Mouse (Mus musculus) brain, embryonic 14.5 days (tissue): ENCODE results near the gene Pisd. TPM values are rescaled to one million over a fixed set of nuclear protein-coding genes. Genes with fewer than 3 reads are reported as not detected.
"Not testable (repeated sequence)": the region's sequence is repeated elsewhere in the genome, so short reads cannot be mapped to it uniquely, and the experiment has no call there.

ENCODE experiments used
- DNase-seq: peaks from one replicate; pipeline ENCODE4 v3.0.0-alpha.2; 2011; ENCODE audit warnings: low read depth
- CTCF ChIP-seq: fragments of 200-500 bp; IDR thresholded peaks from 2 replicates; pipeline ENCODE4 v1.5.1; 2012; ENCODE audit warnings: inconsistent platforms, mild to moderate bottlenecking, moderate library complexity, borderline replicate concordance; ENCODE audit not compliant: insufficient read depth, insufficient read length; ENCODE audit errors: extremely low read depth
- POLR2A ChIP-seq: fragments of 200-500 bp; IDR thresholded peaks from 2 replicates; pipeline ENCODE4 v1.6.1; 2012; ENCODE audit warnings: mild to moderate bottlenecking, inconsistent platforms, borderline replicate concordance; ENCODE audit not compliant: poor library complexity, insufficient read depth, insufficient read length, severe bottlenecking; ENCODE audit errors: extremely low read depth
- polyA plus RNA-seq: library from polyadenylated mRNA; depleted of rRNA; stranded (reverse); fragments of >200 nt; gene quantifications from 2 replicates; pipeline ENCODE4 v1.2.3, GENCODE M21; 2012; rRNA removed

Pisd gene
- polyA plus RNA-seq = 75.0 and 93.1 TPM in 2 replicates

DNA sequence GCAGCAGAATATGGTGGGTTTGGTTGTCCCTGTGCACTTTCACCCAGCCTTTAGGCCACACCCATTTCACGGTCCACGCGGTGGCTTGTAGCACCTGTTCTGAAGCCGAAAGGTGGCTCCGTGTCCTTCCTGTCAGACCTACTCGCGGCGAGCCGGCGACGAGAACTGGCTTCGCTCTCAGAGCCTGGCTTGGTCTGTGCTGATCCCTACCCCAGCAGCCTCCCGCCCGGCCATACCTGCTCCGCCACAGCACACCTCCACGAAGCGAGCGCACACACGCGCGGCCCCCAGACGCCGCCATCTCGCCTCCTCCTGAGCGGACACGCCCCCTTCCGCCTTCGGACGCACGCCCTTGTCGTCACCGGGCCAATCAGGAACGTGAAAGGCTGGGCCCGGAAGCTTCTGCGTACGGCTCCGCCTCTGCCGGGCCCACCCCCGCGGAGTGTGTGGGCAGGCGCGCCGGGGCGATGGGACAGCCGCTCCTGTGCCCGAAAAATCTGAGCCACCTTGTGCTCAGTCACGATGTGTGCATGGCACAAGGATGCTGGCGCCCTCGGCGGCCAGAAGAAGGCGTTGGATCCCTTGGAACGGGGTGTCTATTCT lies at the start of gene Pisd:
TSS of gene Pisd (minus strand) at position 334 of the 603 bp plus-strand sequence.
- TF ChIP-seq POLR2A (peak; percentile 68), CTCF (0 out of 2 replicates have a peak, but pooled peaks have one; percentile 27)

DNA sequence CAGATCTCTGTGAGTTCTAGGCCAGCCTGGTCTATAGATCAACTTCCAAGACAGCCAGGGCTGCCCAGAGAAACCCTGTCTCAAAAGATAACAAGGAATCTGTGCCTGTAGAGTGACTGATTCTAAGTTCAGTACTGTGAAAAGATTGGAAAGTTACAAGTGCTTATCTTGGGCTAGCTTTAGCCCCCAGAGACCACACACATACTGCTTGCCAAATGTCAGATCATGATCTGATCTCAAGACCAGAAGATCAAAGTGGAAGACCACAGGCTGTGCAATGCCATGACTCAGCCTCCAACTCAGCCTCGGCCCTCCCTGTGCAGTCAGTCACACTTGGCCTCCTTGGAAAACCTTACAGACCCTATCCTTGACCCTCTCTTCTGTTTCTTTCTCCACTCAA lies 49.1 kb upstream of the Pisd start:
- TF ChIP-seq CTCF (no peak), POLR2A (no peak)
- no peak for DNase-seq

More for the DNA sequence above, at the start of gene Pisd:
- peak; percentile 98 for DNase-seq

DNA sequence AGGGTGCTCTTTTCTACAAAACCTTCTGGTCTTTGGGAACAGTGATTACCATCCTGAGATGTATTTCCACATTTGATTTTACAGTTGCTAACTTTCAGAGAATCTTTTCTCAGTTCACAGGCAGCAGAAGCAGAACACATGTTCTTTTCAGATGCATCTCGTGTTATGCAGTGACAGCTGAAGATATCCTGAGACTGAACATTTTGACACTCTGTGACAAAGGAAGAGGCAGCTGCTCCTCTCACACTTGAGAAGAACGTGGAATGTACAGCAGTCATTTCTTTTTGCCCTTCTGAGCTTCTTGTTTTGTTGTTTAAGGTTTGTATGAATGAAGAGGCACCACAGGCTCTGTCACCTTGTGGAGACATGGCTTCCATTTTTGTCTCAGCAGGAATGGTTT lies 44.6 kb upstream of the Pisd start:
- no peak for TF ChIP-seq POLR2A
- no peak for TF ChIP-seq CTCF
- no peak for DNase-seq

GRCm38 (mm10) chr5:32828766-32829165 lies 43.3 kb upstream of the Pisd start:
- DNase-seq = not testable (repeated sequence)

DNA sequence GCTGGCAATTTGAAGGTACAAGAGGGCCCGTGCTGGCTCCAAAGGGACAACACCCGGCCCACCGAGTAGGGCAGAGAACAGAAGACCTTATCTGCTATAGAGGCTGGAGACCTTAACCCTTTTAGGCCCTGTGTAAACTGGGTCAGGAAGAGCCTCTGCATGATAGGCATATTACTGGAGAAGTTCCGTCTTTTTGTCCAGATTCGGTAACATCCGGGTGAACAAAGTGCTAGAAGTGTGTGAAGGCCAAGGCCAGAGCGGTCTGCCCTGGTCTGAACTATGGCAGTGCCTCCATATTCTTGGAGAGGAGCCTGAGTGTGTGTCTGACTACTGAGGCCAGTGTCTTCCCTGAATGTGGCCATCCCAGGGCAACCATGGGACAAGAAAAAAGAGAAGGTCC lies 41.6 kb upstream of the Pisd start, which contains the start of gene Gm20671:
TSS of gene Gm20671 (minus strand) at position 101 of the 400 bp plus-strand sequence.
- TF ChIP-seq CTCF (no peak), POLR2A (no peak)

DNA sequence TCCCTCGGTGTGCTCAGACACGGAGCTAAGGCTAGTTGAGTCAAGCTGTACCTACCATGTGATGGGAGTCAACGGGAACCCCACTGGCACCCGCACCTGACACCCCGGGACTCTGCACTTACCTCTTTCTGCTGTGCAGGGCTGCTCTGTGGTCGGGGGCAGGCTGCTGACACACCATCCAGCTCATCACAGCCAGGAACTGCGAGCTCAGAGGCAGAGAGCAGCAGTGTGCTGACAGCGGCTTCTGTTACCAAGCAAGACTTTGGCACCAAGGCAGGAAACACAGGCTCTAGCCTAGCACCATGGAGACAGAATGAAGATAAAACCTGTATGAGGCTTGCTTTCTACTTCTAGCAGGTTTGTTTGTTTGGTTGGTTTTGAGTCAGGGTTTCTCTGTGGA lies 35.0 kb upstream of the Pisd start:
- no peak for DNase-seq
- TF ChIP-seq POLR2A (no peak), CTCF (no peak)

More for the DNA sequence above, 41.6 kb upstream of the Pisd start, which contains the start of gene Gm20671:
- DNase-seq = no peak

- TF ChIP-seq POLR2A = no peak
- DNase-seq = no peak
Measured at GRCm38 (mm10) chr5:32815396-32815795, 29.9 kb upstream of the Pisd start.

DNA sequence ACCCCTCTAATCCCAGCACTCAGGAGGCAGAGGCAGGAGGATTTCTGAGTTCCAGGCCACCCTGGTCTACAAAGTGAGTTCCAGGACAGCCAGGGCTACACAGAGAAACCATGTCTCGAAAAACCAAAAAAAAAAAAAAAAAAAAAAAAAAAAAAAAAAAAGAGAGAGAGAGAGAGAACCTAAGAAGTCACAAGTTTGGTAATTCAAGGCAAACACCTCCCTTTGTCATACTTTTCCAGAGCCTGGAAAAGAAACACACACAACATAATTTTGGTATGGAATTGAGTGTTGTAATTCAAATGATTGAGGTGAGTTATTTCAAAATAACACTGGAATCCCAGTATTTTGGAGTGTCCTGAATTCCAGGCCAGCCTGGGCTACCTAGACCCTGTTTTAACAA lies 1.0 kb upstream of the Pisd start:
- not testable (repeated sequence) for DNase-seq

GRCm38 (mm10) chr5:32784726-32785125 lies 720 bp downstream of the Pisd start:
- no peak for TF ChIP-seq CTCF
- TF ChIP-seq POLR2A = no peak

GRCm38 (mm10) chr5:32781596-32781995 lies 3.9 kb downstream of the Pisd start:
- TF ChIP-seq POLR2A (no peak), CTCF (no peak)
- no peak for DNase-seq

More at GRCm38 (mm10) chr5:32784726-32785125, 720 bp downstream of the Pisd start:
- no peak for DNase-seq

DNA sequence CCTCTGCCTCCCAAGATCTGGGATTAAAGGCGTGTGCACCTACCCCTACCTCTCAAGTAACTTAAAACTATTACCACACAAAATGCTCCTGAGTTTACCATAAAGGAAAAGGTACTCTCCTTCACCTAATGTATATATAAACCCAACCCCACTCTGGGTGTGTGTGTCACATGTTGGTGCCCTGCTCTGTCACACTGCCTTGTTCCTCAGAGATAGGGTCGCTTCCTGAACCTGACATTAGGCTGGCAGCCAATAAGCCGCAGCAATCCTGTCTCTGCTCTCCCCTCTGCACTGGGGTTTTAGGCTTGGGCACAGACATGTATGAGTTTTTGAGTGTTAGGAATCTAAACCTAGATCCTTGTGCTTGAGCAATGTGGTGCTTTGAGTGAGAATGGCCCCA lies 7.3 kb downstream of the Pisd start:
- no peak for DNase-seq
- no peak for TF ChIP-seq CTCF
- no peak for TF ChIP-seq POLR2A

DNA sequence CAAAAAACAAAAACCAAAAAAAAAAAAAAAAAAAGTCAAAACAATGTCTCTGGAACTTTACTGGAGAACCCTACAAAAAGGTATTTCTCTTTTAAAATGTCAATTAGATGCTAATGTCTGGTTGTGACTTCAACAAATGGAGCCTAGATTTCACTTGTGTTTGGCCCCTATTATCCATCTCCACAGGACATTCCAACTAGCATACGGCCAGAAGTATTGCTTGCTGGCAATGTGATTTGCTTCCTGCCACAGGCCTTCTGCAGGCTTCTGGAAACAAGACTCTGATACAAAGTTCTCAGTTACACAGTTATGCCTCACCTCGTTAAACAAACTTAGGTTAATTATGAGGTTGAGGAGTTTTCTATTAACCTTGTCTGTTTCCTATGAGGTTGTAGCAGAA lies 13.1 kb downstream of the Pisd start:
- no peak for DNase-seq
- TF ChIP-seq CTCF = no peak
- no peak for TF ChIP-seq POLR2A

DNA sequence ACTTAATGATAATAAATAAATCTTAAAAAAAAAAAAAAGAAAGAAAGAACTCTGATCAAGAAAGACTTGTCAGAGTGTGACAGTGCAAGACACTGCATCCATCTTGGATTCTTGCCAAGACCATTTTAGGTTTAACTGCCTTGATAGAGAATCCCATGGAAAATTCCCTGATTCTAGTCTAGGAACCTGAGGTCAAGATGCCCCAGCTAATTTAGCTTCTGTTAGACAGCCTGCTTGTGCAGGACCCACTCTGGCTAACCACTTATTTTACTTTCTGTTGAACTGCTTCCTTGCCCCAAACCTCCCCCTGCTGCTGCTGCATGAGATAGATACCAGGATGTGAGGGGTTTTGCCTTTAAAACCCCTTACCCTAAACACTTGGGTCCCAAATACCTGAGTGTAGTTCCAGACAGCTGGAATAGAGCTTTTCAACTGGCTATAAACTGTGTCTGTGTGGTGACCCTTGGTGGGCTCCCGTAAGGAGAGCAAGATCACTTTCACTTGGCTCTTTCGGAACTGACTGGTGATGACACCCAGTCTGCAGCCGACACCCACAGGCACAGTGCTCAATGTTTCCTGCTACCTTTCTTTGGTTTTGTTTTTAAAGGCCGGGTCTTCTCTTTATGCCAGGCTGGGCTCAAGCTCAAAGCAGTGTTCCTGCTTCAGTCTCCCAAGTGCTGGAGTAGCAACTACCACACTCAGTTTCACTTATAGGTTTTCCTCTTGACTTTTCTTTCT lies 17.6 kb downstream of the Pisd start:
- no peak for DNase-seq
- TF ChIP-seq CTCF = no peak
- TF ChIP-seq POLR2A = no peak
